Mouse (Mus musculus): ENCODE data around the gene Slc6a5.

GRCm38 (mm10) chr7:49913728-49914328, 3.9 kb downstream of the Slc6a5 start:
- TF ChIP-seq CTCF (IDR thresholded peaks at IDR 0.05; ENCODE audit: low read depth) (no peak), EP300 (IDR thresholded peaks at IDR 0.05; ENCODE audit: low read depth) (no peak)

All from liver, embryonic 14.5 days (tissue).